ENCODE assay signal across 11 mouse cellular contexts in genomic region chr9:119563617-119564016, GRCm38 (mm10). TPM values are rescaled to one million over a fixed set of nuclear protein-coding genes. Genes with fewer than 3 reads are reported as not detected.
A peak's percentile ranks its signal among the peaks of the same experiment; 100 is the strongest.
DNase-seq lines count a peak whose midpoint lies in the region; ATAC-seq lines count a peak whose summit lies in the region.
"Had no signal": no experiment of that assay in that cellular context is flagged by ENCODE, and none has a peak within 500 bp of the region (broad histone marks: within the 10 kb centered on the region; RNA-seq: fewer than 3 reads in every experiment).

No protein-coding gene starts in this region.

- intact Hi-C loops in left cerebral cortex, postnatal 4 days (cut with DNase I) = no loop called here
- intact Hi-C loops in left cerebral cortex, postnatal 36 days (cut with DNase I) = no loop called here

- ATAC-seq in megakaryocyte progenitor cell, adult 5-6 weeks (replicated peaks; ENCODE audit: poor library complexity) = no peak
- no peak for ATAC-seq in erythroblast, adult 5-6 weeks (replicated peaks; ENCODE audit: low FRiP score, poor library complexity, severe bottlenecking)

- DNase-seq in left cerebral cortex, postnatal 4 days = peak; percentile 64
- no peak for DNase-seq in left cerebral cortex, postnatal 36 days (ENCODE audit: low spot score in 2 of 2)
- peak; percentile 14 for DNase-seq in cerebellum, adult 8-10 months
- peak; percentile 64 for DNase-seq in gastrocnemius, postnatal 25 days
- peak; percentile 38 for DNase-seq in skeletal muscle tissue, adult 2 months (ENCODE audit: low read depth, low spot score)
- DNase-seq in urinary bladder, postnatal 25 days (ENCODE audit: low spot score) = no peak
- DNase-seq: kidney, postnatal 10 days; thymus, postnatal 36 days had no signal

RNA-seq across cellular contexts. Expression of gene Scn5a, which starts 15.2 kb away (rescaled TPM):
- total RNA-seq in left cerebral cortex, postnatal 4 days (2021) = 1 to 10 TPM; 1.4 to 4.4 TPM
- total RNA-seq in left cerebral cortex, postnatal 36 days (2021) = 1 to 10 TPM; 2.8 to 5.4 TPM
- total RNA-seq in gastrocnemius, postnatal 25 days (2021) = under 1 TPM; 0.10 to 0.24 TPM
- not detected in 2 replicates for total RNA-seq in megakaryocyte progenitor cell, adult 5-6 weeks (2015)
- total RNA-seq in megakaryocyte progenitor cell, adult 5-6 weeks (2017) = not detected in 2 replicates
- not detected in 2 replicates for total RNA-seq in erythroblast, adult 5-6 weeks (2015; ENCODE audit: low replicate concordance)
- total RNA-seq in erythroblast, adult 5-6 weeks (2017; ENCODE audit: low replicate concordance) = not detected in 2 replicates
- total RNA-seq: monocyte, adult 5-6 weeks had no signal

Comparison
In these comparisons a context has a peak if more than half of its experiments do, and no peak if none do; other contexts are left out.
1. DNase-seq: peak in left cerebral cortex, postnatal 4 days (single experiment), cerebellum, adult 8-10 months (single experiment), gastrocnemius, postnatal 25 days (single experiment) and skeletal muscle tissue, adult 2 months (single experiment); none in left cerebral cortex, postnatal 36 days (0 of 2) and urinary bladder, postnatal 25 days (single experiment).